Mouse (Mus musculus): Measurements from ENCODE around the gene Htra3.

Gene Htra3

GRCm38 (mm10) chr5:35693638-35694037 is 14.1 kb upstream of the Htra3 start:
- no peak for DNase-seq

DNA sequence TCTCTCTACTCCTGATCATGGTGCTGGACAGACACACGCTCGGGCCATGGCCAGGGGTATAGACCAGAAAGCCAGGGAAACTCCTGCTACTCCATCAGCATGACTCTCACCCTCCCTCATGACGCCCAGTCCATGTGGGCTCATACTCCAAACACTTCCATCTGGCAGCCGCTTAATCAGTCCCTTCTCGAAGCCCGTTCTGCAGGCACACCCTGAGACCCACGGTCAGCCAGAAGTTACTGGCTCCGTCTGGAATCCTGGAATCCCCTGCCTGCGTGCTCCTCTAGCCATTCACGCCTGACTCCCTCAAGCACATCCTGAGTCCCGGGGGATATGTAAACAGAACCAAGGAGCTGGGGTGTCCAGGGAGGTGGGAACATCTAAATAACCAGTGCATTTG is 11.7 kb upstream of the Htra3 start:
- no peak for DNase-seq

DNA sequence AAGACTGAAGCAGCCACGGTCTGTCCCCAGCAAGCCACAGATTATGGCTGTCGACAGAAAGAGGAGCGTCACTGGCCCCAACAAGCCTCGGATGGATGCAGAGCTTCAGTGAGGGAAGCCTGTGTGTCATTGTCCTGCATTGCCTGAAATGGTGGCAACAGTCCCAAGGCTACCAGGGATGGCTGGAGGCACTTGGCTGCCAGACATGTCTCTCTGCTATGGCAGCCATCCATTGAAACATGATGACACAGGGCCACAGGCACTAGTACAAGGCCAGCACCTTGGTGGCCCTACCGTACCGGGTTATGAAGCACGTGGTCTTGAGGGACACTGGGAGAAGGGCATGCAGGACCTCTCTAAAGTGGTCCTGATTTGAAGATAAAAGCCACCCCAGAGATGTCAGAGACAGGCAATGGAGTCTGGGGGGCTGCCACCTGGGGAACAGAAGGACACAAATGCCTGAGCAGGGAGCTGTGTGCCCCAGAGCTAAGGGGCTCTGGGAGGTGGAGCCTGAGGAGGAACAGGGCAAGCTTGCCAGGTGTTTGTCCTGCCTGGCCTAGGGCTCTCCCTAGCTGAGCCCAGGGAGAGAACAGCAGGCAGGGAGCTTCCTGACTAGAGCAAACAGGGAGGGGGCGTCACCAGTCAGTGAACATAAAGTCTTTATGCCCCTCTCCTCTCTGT is 11.0 kb upstream of the Htra3 start:
- DNase-seq = no peak

- no peak for DNase-seq
Observed at GRCm38 (mm10) chr5:35689374-35689773, 9.8 kb upstream of the Htra3 start.

DNA sequence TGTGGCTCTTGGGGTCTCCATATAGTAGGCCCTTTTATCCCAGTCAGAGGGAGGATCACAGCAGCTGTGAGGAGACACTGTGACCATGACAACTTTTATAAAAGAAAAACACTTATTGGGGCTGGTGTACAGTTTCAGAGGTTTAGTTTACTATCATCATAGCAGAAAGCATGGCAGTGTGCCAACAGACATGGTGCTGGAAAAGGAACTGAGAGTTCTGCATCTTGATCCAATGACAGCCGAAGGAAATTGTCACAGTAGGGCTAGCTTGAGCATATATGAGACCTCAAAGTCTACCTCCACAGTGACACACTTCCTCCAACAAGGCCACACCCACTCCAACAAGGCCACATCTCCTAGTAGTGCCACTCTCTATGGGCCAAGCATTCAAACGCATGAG is 9.3 kb upstream of the Htra3 start:
- DNase-seq = no peak

DNA sequence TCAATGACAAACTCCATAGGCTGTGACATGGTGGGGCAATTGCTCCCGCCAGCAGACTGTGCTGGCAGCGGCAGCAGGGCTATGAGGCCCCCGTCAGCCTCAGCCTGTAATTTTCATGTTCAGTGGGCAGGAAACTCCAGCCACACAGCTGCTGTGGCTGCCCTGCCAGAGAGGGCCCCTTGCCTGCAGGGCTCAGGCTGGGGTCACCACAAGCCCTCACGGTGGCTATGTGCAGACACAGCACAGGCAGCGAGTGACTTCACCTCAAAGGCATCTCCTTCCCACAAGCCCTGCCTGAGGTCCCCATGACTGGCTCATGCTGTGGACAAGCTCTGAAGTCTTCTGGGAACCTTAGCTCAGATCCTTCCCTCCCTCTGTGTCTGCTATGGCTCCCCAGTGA is 7.5 kb upstream of the Htra3 start:
- DNase-seq = no peak

DNA sequence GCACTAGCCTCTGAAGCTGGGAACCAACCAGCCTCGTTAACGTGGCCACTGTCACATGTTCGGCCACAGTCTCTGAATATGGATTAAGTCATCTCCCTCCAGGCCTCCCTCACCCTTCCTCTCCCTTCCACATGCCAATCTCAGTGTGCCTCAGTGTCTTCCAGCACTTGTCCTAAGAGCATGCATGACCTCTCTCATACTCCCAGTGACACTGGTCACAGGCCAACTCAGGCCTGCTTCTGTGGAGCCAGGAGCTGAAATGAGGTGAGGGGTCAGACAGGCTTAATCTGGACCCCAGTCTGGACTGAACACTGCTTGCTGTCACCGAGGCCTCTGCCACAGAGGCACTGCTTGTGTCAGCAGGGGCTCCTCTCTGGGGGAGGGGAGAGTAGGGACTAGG is 6.8 kb upstream of the Htra3 start:
- DNase-seq = no peak

- DNase-seq = no peak
Observed at GRCm38 (mm10) chr5:35685079-35685478, 5.5 kb upstream of the Htra3 start.

DNA sequence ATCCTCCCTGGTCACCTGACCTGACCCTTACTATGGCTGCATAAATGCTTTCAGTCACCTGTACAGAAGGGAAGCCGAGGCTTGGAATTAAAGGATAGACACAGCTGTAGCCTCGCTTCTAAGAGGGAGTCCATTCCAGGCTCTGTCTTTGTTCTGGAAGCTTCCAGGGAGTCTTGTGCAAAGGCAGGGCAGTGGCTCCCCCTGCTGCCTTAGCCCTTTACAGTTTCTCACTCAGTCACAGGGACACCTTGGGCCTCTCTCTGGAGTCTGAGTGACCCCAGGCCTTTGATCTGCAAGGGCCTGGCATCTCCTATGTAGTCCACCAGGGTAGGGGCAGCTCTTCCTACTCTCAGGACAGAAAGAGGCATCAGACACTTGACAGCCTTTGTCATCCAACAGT is 1.4 kb upstream of the Htra3 start:
- peak; percentile 46 for DNase-seq

DNA sequence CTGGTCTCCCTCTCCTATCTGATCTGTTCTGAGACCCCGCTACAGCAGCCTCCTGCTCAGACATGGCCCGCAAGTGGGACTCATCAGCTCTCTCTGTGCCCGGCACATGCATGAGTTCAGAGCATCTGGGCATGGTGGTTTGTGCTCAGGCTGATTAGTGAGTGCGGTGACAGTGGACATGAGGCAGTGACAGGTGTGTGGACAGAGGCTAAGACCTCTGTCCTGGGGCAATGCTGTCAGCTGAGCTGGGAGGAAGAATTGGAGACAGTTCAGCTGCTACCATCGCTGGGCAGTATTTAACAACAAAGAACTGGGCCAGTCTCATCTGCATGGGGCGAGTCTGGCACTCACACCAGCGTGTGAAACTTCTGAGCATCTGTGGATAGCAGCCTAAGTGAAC is 2.6 kb downstream of the Htra3 start:
- no peak for DNase-seq

DNA sequence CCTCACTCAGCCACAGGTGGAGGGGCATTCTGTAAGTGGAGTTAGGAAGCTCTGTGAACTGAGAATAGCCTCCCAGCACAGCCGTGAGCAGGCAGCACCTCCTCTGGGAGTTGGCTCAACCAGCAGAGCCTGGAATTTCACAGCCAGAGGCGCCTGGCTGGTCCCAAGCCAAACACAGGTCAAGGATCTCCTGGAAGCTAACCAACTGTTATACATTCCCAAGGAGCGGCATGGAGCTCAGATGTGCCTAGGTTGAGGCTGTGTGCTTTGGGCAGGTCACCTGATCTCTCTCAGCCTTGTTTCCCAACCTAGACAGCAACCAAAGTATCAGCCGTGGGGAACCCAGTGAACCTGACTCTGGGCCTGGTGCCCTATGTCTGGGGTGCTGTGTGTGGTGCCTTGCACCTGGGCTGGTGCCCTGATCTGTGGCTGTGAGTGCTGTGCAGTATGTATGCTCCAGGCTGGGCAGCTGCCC is 5.5 kb downstream of the Htra3 start:
- no peak for DNase-seq

DNA sequence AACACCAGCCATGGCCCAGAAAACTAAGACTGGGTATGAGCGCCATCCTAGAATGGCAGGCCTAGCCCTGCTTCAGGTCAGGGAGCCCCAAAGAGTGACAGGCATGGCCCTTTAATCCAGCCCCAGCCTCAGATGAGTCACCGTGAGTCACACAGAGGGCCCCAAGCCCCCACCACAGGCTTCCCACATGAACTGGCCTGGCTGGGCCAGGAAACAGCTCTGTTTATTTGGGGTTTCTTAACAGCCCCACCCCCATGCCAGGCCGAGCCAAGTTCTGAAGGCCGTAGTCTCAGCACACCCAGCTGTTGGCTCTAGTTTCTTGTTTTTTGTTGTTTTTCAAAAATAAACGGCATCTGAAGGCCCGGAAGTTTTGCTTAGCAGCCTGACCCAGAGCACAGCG is 6.5 kb downstream of the Htra3 start:
- peak; percentile 87 for DNase-seq

GRCm38 (mm10) chr5:35672581-35672980 is 7.0 kb downstream of the Htra3 start:
- no peak for DNase-seq

- DNase-seq = peak; percentile 90
Observed at GRCm38 (mm10) chr5:35671474-35671891, 8.1 kb downstream of the Htra3 start.

DNA sequence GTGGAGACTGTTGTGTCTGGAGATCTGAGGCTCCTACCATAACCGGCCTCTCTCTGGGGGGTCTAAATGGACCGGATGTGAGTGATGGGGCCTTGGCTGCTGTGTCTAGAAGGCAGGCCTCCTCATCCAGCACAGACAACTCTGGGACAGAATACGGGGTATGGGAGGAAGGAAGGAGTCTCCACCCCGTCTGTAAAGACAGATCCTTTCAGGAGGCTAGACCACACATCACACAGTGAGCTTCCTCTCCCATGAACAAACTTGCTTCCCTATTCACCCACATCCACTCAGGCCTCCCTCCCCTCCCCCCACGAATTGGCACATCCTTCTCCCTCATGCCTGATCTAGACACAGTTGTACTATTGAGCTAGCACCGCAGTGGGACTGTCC is 9.2 kb downstream of the Htra3 start:
- peak; percentile 86 for DNase-seq

DNA sequence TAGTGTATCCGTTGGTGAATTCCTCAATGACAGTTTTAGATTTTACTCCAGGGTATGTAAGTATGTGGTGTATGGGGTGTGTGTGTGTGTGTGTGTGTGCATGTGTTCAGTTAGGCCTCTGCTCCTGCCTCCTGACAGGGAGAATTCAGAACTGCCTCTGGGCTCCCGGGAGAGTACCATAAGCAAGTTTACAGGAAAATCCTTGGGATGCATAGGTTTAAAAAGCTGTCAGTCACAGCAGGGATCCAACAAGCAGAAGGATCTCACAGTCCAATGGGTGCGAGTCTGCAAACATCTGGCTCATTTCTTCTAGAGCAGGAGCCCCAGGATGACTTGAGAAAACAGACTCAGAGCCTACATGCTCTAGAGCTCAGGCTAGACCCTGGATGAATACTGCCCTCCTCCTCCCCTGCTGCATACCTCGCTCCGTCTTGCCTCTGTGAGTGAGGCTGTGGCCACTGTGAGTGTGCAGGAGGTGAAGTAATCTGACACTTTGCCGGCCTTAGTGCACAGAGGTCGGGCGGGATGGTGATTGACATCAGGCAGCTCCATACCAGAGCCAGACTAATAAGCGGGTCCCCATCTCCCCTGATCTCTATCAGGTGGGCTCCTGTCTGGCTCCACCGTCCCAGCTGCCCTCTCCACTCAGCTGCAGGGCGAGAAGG is 9.7 kb downstream of the Htra3 start:
- no peak for DNase-seq

DNA sequence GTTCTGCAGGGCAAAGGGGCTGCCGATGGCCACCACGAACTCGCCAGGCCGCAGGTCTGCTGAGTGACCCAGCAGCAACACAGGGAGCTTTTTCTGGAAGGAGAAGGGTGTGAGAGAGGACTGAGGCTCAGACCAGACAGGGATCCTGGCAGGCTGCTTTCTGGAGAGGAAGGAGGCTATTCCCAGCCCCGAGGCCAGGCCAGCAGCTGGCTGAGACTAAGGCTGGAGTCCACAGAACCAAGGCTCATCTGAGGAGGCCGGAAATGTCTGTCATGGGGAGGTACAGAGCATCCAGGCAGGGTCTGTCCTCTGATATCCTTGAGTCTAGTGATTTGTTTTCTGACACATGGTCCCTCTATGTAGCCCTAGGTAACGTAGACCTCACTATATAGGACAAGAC is 13.4 kb downstream of the Htra3 start:
- DNase-seq = no peak

GRCm38 (mm10) chr5:35662021-35662545 is 17.5 kb downstream of the Htra3 start:
- no peak for DNase-seq

DNA sequence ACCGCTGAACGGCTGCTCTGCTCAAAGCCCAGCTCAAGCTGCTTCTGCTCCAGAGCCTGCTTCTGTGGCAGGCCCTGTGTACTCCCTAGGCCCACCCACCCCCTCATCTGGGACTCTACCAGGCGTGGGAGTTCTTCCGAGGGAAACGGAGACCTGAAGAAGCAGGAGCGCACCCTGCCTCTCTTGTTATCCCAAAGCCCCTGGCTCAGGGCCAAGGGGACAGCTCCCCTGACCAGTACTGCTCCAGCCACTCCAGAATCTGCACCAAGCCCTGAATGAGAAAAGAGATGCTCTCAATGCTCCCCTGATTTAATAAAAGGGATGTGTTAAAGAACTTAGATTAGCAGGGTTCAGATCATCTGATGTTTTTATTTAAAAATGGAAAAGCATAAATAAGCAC is 18.4 kb downstream of the Htra3 start:
- no peak for DNase-seq

- no peak for DNase-seq
Observed at GRCm38 (mm10) chr5:35659503-35659902, 20.1 kb downstream of the Htra3 start.

GRCm38 (mm10) chr5:35655753-35656485 is 23.7 kb downstream of the Htra3 start:
- DNase-seq = no peak

GRCm38 (mm10) chr5:35653743-35654395 is 25.7 kb downstream of the Htra3 start:
- no peak for DNase-seq

DNA sequence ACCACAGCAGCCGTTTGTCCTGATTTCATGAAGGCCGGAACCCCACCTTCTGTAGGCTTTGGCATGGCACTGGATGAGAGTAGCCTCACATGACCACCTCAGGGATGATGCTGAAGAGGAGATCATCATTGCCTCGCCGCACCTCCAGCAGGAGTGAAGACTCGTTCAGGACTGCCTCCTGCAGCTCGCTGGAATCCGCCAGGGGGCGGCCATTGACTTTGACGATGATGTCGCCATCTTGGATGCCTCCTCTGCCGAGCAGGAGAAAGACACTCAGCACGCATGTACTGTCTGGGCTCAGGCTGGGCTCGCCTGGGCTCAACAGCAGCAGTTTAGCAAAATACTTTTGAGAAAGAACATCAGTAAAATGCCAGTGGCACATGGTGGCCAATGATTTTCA is 26.7 kb downstream of the Htra3 start:
- no peak for DNase-seq

All from layer of hippocampus, adult 9-11 months (tissue).